Mouse (Mus musculus): ENCODE results near the gene Abhd17c. TPM values are rescaled to one million over a fixed set of nuclear protein-coding genes. Genes with fewer than 3 reads are reported as not detected.
A peak's percentile ranks its signal among the peaks of the same experiment; 100 is the strongest.
"Not testable (repeated sequence)": the region's sequence is repeated elsewhere in the genome, so short reads cannot be mapped to it uniquely, and the experiment has no call there.

Abhd17c gene
- 31.0 and 31.5 TPM in 2 replicates for total RNA-seq (2021)
- long read RNA-seq, transcript Abhd17c-203 (1 exons, 2,580 nt): minor isoform, 7 of 124 reads
- long read RNA-seq, transcript Abhd17c-201 (3 exons, 2,238 nt): major isoform, 103 of 124 reads
- long read RNA-seq, partial matches to known transcripts: 13 of 124 reads
- long read RNA-seq, other reads (novel, unspliced or antisense): 1 of 124 reads

DNA sequence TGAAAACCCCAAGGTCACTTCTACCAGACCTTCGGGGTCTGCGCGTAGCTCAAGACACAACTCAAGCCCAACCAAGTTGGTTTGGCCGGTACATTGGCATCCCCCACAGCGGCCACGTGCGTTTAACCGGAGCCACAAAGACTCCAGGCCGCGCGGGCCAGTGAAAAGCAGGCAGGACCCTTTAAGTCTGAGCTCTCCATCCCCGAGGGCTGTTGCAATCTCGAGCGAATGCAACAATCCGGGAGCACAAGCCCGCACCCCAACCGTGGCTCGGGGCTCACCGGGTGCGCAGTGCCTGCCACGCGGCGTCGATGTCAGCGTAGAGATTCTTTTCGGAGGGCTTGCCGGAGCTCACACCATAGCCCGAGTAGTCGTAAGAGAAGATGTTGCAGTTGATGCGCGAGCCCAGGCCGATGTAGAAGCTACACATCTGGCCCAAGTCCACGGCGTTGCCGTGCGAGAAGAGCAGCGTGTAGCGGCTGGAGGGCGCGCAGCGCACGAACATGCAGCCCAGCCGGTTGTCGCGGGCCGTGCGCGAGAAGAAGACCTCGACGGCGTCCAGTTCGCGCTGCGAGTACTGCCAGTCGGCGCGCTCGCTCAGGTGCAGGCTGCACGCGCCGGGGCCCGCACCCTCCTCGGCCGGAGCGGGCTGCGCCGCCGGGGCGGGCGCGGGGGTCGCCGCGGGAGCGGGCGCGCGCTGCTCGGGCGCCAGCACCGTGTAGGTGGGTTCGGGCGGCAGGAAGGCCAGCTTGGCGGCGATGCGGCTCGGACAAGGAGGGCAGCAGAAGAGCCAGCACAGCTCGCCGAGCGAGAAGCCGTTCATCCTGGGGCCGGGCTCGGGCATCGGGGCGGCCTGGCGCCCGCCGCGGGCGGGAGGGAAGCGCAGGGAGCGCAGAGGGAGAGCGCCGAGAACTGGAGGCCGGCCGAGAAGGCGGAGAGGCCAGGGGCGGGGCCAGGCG is at the start of gene Abhd17c:
TSS of gene Abhd17c (minus strand) at position 893 of the 959 bp plus-strand sequence.
- DNase-seq: peak; percentile 54

DNA sequence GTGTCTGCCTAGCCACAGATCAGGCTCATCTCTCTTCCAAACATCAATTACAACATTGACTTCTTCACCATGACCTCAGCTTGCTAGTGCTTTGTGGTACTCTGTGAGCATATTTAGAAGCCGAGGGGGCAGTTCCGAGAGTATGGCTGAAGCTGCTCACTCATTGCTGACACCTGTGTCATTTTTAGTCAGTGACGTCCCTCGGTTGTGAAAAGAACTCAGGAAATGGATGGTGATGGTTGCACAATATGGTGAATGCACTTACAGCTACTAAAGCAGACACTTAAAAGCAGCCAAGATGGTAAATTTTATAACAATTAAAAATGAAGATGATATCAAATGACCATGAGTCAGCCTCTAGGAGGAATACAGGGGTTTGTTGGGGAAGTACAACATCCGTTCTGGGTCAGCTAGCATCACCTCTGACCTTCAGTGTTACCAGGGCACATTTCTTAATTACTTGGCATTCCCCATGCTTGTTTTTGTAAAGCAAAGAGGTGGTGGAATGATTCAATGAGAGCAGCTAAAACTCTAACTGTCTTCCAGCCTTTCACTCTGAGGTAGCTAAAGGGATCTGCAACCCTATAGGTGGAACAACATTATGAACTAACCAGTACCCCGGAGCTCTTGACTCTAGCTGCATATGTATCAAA is 45.6 kb upstream of the Abhd17c start:
- DNase-seq: no peak

DNA sequence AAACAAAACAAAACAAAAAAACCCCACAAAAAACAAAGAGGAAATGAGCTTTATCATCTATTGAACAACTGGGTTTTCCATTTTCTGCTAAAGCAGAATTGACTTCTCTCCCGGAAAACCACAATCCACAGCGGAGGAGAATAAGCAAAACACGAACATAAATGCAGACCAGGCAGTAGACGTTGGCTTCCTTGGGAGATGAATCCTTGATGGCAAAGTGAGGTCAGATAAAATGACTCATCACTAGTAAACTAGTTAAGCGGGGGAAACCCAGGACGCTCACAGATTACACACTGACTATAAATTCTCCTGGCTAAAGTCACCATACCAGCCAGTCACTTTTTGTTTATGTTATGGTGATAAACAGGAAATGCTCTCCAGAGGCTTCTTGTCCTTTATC is 44.5 kb upstream of the Abhd17c start:
- DNase-seq: no peak

DNA sequence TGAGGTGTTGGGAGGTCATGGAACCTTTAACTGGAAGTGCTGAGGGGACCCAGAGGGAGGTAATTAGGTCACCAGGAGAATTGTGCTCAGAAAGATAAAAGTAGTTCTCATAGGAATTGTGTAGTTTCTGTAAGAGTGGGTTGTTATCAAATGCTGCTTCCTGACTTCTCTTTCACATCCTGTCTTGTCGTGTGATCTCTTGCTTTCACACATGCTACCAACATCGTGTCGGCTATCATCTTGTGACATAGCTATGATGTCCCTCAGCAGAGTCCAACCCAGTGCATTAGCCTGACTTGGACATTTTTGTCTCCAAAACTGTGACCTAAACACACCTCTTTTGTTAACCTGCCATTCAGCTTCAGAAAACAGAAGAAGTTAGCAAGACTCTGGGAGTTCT is 40.6 kb upstream of the Abhd17c start:
- DNase-seq: no peak

DNA sequence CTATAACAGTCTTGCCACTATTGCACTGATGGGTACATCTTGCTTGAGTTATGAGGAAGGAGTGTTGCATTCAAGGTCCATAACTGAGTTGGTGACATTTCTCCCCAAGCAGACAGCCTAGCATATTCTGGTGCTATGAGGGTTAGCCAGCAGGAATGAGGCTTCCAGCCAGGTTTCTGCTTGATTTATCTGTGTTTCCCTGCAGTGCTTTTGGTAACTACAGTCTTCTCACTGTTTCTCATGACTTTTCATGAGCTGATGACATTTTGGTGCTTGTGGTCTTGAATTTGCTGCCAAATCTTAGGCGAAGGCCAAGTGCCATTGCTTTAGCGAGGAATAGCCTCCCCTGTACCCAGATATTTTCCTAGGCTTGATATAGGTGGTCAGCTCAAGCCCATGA is 39.8 kb upstream of the Abhd17c start:
- DNase-seq: no peak

DNA sequence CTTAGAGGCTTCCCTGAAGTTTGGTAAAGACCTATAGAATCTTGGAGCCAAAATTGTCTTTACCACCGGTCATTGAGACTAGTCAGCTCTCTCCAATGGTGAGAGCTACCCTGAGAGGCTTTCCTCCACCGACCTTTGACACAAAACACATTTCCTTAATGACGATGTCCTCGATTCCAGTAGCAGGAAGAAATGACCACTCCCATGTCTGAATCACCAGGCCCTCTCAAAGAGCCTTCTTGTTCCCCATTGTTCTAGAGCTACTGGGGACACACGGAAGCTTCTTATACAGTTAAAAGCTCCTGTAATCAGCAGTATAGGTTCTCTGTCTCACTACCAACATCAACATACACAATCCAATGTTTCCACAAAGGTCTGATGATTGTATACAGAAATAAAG is 36.5 kb upstream of the Abhd17c start:
- no peak for DNase-seq

DNA sequence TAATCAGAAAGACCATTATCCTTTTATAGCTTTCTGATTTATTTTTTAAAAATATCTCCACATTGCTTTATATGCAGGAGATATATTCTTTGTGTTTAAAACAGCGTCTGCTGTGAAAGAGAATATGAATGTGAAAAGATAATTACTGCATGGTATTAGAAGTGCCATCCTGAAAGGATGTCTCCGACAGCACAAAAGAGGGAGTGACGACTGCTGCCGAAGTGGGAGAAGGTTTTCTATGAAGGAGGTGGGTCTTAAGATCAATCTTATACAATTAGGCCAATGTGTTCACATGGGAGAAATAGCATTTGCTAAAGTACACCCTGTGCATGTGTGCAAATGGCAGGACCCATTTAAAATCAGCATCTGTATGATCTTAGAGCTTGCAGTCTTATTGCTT is 33.5 kb upstream of the Abhd17c start:
- no peak for DNase-seq

DNA sequence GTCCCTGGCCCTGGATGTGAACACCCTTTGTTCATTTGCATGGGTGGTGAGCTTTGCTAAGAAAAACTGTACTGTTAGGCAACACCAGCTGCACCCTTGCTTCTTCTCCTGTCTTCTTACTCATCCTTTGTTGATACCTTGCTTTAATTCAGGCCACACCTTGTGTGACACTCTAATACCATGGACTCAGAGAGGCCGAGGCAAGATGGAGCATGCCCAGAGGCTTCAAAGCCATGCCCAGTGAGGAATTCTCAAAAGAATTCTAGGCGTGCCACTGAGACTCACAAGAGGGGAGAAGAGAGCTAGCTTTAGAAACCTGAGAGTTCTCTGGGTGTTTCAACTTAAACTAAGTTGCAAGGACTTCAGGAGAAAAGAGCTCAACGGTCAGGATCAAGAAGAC is 33.0 kb upstream of the Abhd17c start:
- no peak for DNase-seq

DNA sequence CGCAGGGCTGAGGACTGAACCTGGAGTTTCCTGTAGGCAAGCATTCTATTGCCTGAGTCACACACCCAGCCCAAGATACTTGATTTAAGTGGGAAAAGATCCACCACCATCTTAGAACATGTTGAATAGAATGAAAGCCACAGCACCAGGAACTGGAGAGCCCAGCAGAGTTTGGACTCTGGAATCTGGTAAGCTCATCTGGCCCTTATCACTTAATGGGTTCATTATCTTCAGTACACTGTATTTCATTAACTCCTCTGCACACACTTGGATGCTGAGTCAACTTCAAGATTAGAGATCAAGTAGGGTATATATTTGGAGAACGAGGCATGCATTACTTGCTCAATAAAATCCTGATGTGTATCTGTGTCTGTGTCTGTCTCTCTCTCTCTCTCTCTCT is 27.1 kb upstream of the Abhd17c start:
- not testable (repeated sequence) for DNase-seq

DNA sequence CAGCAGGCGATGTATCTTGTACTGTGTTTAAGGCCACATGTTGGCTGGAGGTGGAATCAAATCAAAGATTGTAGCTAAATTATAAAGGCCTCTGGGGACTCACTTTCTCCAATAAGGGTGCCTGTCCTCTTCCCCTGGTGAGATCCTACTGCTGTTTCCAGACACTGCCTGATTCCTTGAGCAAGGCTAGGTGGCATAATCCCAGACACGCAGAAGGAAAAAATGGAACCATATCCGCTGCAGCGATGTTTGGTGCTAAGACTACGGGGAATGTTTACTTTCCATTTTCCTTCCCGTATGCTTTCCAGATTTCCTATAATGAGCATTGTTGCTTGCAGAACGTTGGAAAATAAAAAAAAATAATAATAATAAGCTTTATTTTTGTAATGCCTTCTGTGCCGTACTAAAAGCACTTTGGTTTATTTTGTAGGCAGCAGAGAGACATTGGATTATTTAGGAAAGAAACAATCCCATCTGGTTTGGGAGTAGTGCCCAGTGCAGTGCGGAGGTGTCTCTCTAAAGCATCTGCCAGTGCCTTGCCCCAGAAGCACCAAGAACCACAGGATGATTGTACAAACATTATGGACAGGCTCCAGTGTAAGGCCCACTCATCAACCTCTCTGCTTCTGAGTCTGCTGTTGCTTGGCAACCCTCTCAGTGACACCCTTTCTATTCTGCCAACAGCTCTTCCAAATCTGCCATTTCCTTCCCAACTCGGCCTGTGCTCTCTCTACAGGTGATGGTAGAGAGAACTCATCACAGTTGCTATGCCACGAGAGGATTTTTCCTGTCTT is 23.2 kb upstream of the Abhd17c start:
- DNase-seq: no peak

DNA sequence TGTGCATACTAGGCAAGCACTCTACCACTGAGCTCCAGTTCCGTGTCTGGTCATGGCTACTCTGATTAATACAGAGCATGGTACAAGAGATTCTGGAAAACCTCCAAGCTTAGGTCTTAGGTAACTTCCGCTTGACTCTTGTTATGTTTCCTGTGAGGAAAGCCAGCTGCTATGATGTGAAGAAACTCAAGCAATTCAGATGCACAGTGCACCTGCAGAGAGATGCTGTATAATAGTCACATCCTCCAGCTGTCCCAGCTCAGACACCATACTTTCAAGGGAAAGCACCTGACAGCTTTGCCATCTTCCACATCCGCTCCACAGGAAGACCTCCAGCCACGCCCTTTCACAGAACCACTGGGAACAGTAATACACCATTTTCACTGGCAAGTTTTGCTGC is 21.7 kb upstream of the Abhd17c start:
- no peak for DNase-seq

DNA sequence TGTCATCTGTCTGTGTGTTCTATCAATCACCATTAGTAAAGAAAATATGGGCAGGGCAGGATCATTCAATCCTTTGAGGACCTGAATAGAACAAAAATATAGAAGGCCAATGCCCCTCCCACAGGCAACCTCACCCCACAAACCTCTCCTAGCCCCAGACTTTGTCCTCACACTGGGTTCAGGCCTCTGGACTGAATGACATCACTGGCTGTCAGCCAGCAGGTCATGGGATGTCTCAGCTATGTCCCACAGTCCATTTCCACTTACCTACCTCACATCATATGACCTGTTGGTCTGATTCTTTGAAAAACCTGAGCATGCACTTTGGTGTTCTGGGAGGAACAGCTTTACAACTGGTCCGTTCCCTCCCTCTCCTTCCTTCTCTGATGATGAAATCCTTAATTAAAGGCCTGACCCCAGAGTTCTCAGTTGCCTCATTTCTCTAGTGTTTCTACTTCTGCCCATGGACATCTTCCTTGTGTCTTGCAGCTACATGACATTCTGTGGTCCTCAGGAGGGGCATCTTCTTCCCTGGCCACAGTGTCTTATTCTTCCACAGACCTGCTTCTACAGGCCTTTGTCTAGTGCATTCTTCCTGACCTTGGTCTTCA is 19.6 kb upstream of the Abhd17c start:
- no peak for DNase-seq

DNA sequence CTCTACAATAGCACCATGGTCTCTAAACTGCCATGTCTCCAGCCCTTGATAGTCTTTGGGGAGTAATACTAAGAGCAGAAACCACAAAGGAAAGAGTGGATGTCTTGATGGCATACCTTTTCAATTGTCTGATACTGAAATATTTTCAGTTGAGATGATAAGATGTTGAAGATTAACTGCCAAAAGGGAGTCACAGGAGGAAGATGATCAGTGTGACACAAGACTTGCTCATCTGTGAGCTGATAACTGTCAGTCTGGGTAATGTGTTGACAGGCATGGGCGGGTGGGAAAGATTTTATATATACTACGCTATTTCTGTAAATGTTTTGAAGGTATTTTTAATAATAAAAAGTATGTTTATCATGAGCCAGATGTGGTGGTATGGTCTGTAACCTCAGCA is 16.7 kb upstream of the Abhd17c start:
- no peak for DNase-seq

DNA sequence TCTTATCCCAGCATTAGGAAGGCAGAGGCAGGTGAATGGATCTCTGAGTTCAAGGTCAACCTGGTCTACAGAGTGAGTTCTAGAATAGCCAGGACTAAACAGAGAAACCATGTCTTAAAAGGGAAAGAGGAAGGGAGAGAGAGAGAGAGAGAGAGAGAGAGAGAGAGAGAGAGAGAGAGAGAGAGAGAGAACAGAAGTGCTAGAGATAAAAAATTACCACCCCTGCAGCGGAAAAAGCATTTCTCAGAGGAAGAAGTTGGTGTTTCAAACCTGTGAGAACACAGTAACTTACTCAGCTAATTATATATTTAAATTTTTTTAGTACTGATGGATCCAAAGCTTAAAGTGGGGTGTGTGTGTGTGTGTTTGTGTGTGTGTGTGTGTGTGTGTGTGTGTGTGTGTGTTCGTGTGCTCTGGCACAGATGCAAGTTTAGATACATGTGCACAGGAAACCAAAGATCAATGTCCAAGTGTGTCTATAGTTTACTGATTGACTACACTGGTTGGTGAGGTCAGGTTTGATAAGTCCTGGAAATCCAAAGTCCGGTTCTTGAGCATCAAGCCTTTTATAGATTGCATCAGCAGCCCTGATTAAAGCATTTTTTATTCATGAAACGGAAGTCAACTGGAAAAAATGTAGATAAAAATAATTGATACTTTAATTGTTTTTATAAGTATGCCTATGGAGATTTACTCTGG is 15.2 kb upstream of the Abhd17c start:
- DNase-seq: no peak

DNA sequence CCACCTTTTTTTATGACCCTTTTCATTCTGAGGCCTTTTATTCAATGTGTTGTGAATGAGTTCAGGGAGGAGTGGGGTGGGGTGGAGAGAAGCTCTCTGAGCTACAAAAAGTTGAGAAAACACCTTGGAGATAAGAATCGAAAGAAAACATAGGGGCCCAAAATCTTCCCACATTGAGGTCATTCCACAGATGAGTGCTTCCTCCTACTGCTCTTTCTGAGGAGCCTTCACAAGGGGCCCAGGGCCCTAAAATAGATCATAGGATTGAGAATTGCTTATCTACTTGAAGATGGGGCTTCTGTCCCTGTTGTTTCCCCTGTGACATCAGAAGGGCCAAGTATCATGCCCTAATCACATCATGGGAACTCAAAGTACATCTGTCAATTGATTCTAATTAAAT is 14.3 kb upstream of the Abhd17c start:
- no peak for DNase-seq

DNA sequence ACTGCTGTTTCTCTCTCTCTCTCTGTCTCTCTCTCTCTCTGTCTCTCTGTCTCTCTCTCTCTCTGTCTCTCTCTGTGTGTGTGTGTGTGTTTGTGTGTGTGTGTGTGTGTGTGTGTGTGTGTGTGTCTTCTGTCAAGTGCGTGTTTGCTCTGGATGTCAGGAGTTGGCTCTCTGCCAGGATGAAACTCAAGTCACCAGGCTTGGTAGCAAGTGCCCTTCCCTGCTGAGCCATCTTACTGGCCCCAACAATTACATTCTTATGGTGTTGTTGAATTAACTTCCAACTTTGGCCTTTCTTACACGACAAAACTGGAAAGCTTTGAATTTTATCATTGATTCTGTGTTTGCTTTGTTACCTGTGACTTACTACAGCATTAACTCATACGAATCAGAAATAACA is 13.6 kb upstream of the Abhd17c start:
- no peak for DNase-seq

DNA sequence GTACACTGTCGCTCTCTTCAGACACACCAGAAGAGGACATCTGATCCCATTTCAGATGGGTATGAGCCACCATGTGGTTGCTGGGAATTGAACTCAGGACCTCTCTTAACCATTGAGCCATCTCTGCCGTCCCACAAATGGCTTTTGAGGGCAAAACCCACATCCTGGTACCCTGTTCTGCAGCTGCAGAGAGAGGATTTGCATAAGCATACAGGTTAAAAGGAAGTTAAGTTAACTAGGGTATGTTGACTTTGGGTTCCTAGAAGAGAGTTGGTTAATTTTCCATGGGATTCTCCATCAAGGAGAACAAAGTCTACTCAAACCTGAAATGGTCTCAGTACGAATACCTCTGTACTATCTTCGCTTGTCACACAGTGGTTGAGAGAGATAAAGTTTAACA is 13.2 kb upstream of the Abhd17c start:
- no peak for DNase-seq

DNA sequence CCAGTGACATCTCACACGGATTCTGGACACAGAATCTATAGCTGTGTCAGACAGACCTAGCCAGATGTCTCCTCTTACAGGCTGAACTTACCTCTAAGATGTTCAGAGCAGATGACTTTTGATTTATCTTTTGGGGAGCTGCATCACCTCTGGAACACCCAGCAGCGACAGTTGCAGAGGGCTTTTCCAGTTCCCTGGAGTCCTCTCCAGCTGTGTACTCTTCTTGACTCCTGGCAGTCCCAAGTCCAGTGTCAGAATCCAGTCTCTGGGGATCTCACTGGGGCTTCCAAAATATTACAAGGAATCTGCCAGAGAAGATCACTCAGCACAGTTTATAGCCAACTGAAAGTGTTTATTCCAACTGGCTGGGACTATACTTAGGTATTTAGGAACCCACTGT is 12.7 kb upstream of the Abhd17c start:
- no peak for DNase-seq

DNA sequence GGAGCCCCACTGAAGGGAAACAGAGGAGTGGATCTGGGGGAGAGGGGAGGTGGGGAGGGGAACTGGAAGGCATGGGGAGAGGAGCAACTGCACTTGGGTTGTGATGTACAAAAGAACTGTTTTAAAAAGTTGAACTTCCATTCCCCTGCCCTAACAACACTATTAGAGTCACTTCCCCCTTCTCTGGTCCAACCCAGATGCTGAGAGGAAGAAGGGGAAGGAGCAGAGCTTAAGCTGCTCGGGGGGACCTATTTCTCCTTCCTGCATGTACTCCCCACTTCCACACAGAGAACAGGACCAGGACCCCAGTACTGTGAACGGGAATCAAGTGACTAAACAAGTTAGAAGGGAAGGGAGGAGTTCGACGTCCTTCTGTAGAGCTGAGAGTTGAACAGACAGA is 11.9 kb upstream of the Abhd17c start:
- DNase-seq: no peak

DNA sequence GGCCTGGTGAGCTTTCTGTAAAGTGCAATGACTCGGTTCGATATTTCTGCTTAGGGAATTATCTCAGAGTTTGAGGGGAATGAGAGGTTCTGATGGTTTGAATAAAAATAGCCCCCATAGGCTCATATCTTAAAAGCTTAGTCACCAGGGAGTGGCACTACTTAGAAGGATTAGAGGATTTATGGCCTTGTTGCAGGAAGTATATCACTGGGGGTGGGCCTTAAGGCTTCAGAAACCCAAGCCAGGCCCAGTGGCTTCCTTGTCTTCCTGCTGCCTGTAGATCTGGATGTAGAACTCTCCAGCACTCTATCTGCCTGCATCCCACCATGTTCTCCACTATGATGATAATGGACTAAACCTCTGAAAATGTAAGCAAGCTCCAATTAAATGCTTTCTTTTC is 7.7 kb upstream of the Abhd17c start:
- DNase-seq: no peak

DNA sequence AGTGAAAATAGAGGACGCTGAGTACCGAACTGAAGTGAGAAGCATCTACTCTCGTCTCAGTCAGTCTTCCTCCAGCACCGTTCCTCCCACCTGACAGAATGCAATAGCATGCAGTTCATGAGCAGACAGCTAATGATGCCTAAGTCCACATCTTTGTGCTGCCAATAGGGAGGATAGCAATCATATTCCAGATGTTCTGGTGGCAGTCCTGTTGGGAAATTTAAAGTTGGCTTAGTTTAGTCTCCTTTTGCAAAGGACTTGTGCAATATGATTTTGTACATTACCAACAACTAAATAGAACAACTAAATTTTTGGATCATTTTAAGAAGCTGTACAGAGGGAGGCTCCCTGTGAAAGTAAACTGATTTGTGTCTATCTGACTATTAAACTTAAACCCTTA is 2.1 kb upstream of the Abhd17c start:
- no peak for DNase-seq

DNA sequence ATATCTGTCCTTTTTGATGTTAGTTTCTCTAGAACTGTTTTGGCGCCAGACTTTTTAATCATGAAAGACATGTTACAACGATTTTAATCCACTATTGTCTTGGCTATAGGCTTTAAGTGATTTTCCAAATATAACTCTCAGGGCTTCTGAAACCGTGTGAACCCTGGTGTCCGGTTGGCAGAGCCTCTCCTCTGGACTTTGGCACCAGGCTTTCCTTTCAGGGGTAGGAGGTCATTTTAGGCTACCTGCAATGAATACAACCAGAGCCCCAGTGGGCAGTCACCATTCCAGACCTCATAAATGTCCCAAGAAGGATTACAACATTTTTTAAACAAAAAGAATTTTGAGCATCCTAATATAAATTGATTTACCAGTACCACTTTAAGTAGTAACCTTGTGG is 1.1 kb upstream of the Abhd17c start:
- DNase-seq: no peak

All from adrenal gland, postnatal 25 days (tissue).